Mouse (Mus musculus) E14TG2a.4 (cell line): ENCODE data around the gene Wwox.

Source experiments
- H3K27me3 ChIP-seq: 2 replicates; pipeline ENCODE4 v1.6.1; 2014; ENCODE audit warnings: low read length, control low read depth; ENCODE audit not compliant: insufficient read depth
- H3K36me3 ChIP-seq: 2 replicates; pipeline ENCODE4 v1.6.1; 2014; ENCODE audit warnings: low read length, control low read depth; ENCODE audit not compliant: insufficient read depth
- H3K4me1 ChIP-seq: replicated peaks from 2 replicates; pipeline ENCODE4 v1.6.1; 2014; ENCODE audit warnings: low read depth, low read length, control low read depth
- H3K4me3 ChIP-seq: replicated peaks from 2 replicates; pipeline ENCODE4 v1.5.1; 2014; ENCODE audit warnings: mild to moderate bottlenecking, low read length
- H3K9me3 ChIP-seq: 2 replicates; pipeline ENCODE4 v1.6.1; 2014; ENCODE audit warnings: low read length, control low read depth
- CTCF ChIP-seq: conservative IDR thresholded peaks from 2 replicates; pipeline ENCODE4 v1.5.1; 2014; ENCODE audit warnings: low read length
- NANOG ChIP-seq: IDR thresholded peaks from 2 replicates; pipeline ENCODE4 v1.6.1; 2014; ENCODE audit warnings: borderline replicate concordance, low read length, mixed read lengths
- POU5F1 ChIP-seq: IDR thresholded peaks from 2 replicates; pipeline ENCODE4 v1.6.1; 2014; ENCODE audit warnings: low read length, borderline replicate concordance

Gene Wwox

DNA sequence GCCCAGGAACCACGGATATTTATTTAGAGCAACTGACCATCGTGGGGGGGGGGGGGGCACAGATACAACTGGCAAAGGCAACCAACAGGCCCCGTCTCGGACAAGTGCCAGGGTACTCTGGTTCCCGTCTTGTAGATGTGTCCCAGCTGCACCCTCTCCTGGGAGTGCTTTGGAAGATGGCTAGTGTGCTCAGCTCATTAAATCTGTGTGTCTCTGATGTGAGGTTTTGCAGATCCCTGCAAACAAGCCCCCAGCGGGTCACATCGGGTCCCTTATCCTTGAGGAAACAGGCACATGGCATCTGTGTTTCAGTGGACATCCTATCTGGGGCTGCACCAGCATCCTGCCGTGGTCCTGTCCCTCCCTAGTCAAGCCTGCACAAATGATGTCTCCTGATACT lies 336.1 kb downstream of the Wwox start:
- Histone ChIP-seq H3K36me3 (no peaks in the 10 kb centered on the region), H3K9me3 (peaks cover 13% of the 10 kb centered on the region), H3K4me3 (no peak overlapping the region), H3K4me1 (peaks cover 12% of the 10 kb centered on the region; the same call in 1 of the 2 replicates), H3K27me3 (no peaks in the 10 kb centered on the region)
- TF ChIP-seq POU5F1 (no peak), CTCF (no peak), NANOG (no peak)

DNA sequence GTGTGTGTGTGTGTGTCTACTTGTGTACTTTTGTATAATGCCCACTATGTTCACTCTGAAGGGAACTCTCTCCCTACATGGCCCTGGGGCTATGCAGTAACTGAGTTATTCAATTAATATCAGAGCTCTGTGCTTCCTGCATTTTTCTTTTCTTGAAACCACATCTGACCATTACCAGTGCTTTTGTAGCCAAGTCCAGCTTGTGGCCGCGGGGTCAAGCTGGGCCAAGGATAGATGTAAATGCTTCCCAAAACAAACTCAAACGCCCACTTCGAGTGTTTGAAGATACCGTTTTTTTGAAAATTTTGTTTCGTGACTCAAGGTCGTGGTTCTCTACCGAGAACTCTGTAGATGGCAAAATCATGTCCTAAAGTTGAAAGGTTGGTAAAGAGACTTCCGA lies 337.2 kb downstream of the Wwox start:
- H3K36me3 ChIP-seq: no peaks in the 10 kb centered on the region
- H3K4me1 ChIP-seq: peaks cover 12% of the 10 kb centered on the region; the same call in 1 of the 2 replicates
- no peak for TF ChIP-seq NANOG
- no peak for TF ChIP-seq CTCF
- no peak for TF ChIP-seq POU5F1
- H3K4me3 ChIP-seq: no peak overlapping the region
- peaks cover 9% of the 10 kb centered on the region for H3K9me3 ChIP-seq
- H3K27me3 ChIP-seq: no peaks in the 10 kb centered on the region

DNA sequence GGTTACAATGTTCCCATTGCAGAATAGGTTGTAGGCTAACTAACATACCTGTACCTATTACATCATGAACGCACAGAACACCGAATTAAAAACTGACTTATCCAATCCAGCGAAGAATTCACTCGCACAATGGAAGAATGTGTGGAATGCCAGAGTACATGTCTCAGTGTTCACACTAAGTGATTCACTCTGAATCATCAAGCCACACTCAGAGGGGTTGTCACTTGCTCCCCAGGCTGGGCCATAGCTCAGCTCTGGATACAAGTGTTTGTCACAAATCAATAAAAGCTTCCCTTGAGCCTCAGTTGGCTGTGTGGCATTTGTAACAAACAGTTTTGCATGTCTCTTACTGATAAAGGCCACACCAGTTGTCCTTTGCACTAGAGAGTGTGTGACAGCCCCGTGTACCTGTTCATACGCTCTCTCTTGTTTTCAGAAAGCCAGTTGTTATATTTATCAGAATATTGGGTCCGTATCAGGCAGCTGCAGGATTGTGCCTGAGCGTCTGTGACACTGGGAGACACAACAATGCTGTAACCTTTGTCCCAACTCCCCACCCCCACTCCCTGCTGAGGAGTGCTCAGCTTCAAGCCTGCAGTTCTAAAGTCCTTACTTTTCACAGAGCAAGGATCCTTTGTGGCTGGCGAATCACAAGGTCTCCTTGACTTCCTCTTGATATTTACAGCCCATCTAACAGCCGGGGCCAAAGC lies 338.0 kb downstream of the Wwox start:
- H3K27me3 ChIP-seq: no peaks in the 10 kb centered on the region
- TF ChIP-seq NANOG (no peak), CTCF (no peak), POU5F1 (no peak)
- H3K9me3 ChIP-seq: peaks cover 5% of the 10 kb centered on the region
- no peak overlapping the region for H3K4me3 ChIP-seq
- no peaks in the 10 kb centered on the region for H3K36me3 ChIP-seq
- H3K4me1 ChIP-seq: peaks cover 12% of the 10 kb centered on the region; the same call in 1 of the 2 replicates

DNA sequence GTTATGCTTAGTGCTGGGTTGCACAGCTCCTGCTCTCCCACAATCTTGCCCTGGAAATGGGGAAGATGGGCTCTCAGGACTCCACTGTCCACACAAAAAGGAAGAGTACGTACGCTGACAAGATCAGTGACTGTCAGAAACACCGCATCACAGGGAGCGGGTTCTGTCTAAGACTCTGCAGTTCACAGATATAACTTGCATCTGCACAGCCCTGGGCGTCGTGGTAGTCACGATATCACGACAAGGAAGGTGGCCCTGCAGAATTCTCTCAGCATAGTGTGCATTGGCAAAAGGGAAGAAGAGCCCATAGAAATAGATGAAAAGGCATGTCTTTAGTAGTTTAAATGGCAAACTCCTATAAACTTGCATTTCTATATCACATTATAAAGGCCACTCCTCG lies 339.5 kb downstream of the Wwox start:
- H3K9me3 ChIP-seq: peaks cover 6% of the 10 kb centered on the region
- H3K36me3 ChIP-seq: no peaks in the 10 kb centered on the region
- TF ChIP-seq NANOG (no peak), CTCF (no peak), POU5F1 (no peak)
- no peaks in the 10 kb centered on the region for H3K27me3 ChIP-seq
- H3K4me1 ChIP-seq: peaks cover 12% of the 10 kb centered on the region; the same call in 1 of the 2 replicates
- no peak overlapping the region for H3K4me3 ChIP-seq

DNA sequence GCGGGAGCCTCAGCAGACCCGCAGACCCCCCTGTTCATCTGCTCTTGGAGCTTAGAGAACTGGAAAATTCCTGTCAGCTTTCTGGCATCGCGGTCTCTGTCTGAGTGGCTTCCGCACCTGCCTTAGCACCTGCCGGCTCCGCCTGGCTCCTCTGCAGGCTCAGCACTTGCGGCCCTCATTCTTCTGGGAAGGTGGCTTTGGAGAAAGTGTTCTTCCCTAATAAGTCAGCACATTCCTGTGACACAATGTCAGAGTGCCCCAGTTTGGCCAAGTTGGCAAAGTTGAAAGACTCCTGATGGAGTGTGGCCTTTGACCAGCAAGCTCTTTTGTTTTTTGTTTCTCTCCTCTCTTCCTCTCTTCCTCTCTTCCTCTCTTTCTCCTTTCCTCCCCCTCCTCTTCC lies 343.9 kb downstream of the Wwox start:
- Histone ChIP-seq H3K9me3 (peaks cover 6% of the 10 kb centered on the region), H3K4me1 (0 out of 2 replicates have a peak, but pooled peaks cover 4% of the 10 kb centered on the region), H3K4me3 (no peak overlapping the region), H3K36me3 (no peaks in the 10 kb centered on the region), H3K27me3 (no peaks in the 10 kb centered on the region)
- TF ChIP-seq POU5F1 (no peak), NANOG (no peak), CTCF (no peak)

DNA sequence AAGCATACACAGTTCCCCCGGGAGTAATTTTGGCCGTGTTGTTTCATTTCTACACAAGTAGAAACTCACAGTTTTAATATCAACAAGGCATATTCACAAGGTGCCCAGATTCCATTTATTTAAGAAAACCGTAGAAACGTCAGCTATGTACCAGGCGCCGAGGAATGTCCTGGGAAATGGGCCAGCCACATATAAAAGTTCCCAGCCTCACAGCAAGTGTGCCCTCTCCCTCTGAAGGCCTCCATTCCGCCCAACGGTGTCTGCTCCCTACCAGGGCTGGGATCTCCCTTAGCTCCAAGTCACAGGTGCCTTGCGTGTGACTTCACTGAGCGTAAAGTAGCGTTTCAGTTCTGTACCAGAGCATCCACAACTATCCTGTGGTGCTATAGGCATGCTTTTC lies 346.4 kb downstream of the Wwox start:
- H3K4me3 ChIP-seq: no peak overlapping the region
- no peak for TF ChIP-seq NANOG
- TF ChIP-seq POU5F1: no peak
- no peak for TF ChIP-seq CTCF
- no peaks in the 10 kb centered on the region for H3K36me3 ChIP-seq
- H3K9me3 ChIP-seq: peaks cover 6% of the 10 kb centered on the region
- 0 out of 2 replicates have a peak, but pooled peaks cover 3% of the 10 kb centered on the region for H3K27me3 ChIP-seq
- H3K4me1 ChIP-seq: 0 out of 2 replicates have a peak, but pooled peaks cover 4% of the 10 kb centered on the region

DNA sequence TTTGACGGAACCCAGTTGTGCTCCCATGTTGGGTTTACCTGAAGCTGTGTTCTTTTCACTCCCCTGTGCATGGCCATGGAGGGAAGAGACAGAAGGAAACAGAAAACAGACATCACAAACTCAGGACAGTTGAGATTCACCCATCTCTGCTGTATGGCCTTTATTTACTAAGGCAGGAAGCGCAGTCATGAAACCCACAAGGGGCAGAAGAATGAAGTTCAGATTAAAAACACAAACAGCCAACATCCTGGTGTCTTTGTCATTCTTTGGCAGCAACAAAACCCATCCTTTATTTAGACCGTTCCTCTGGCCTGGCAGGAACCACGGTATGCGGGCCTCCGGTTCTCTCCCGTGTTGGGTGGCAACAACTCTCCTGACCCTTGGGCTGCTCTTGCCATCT lies 350.2 kb downstream of the Wwox start:
- no peak for TF ChIP-seq CTCF
- TF ChIP-seq NANOG: no peak
- no peak for TF ChIP-seq POU5F1
- Histone ChIP-seq H3K36me3 (no peaks in the 10 kb centered on the region), H3K4me3 (no peak overlapping the region)

DNA sequence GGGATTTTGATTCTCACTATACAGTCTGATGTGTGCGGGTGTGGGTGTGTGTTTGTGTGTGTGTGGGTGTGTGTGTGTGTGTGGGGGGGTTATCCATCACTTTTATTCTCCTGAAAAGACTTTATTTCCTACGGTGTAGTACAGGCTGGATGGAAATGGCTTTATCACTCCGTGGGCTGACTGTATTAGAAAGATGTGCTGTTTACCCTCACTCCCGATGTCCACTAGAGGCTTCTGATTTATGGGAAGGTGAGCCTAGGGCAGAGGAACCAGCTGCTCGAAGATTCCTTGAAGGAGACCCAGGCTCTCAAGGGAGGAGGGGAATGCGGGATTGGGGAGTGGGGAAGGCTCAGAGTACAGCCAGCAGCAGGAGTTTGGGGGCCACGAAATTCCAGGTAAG lies 351.3 kb downstream of the Wwox start:
- Histone ChIP-seq H3K4me3 (no peak overlapping the region), H3K4me1 (0 out of 2 replicates have a peak, but pooled peaks cover 4% of the 10 kb centered on the region), H3K27me3 (peaks cover 15% of the 10 kb centered on the region; the same call in 1 of the 2 replicates), H3K36me3 (no peaks in the 10 kb centered on the region), H3K9me3 (no peaks in the 10 kb centered on the region)
- TF ChIP-seq CTCF (no peak), POU5F1 (no peak), NANOG (no peak)

More for the DNA sequence above, 350.2 kb downstream of the Wwox start:
- peaks cover 13% of the 10 kb centered on the region; the same call in 1 of the 2 replicates for H3K27me3 ChIP-seq
- H3K9me3 ChIP-seq: no peaks in the 10 kb centered on the region
- H3K4me1 ChIP-seq: 0 out of 2 replicates have a peak, but pooled peaks cover 4% of the 10 kb centered on the region

DNA sequence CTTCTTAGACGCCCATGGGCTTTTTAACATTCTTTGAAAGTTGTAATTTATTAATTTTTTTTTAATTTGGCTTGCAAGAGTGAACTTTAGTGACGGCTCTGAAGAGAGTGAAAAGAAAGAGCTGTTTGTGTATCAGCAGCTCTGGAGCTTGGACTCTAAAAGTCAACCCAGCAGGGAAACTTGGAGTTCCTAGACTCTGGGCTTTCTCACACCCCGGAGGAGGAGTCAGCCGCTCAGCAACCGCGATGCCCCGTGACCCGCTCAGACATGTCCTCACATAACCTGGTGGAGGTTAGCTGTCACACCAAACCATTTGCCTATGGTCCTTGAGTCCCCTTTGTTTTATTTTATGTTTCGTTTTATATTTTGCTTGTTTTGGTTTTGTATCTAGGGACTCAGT lies 354.2 kb downstream of the Wwox start:
- Histone ChIP-seq H3K4me3 (no peak overlapping the region), H3K9me3 (no peaks in the 10 kb centered on the region)
- TF ChIP-seq CTCF: no peak

More for the DNA sequence above, 354.2 kb downstream of the Wwox start:
- H3K4me1 ChIP-seq: peaks cover under 1% of the 10 kb centered on the region; the same call in 1 of the 2 replicates
- H3K36me3 ChIP-seq: no peaks in the 10 kb centered on the region
- peaks cover 20% of the 10 kb centered on the region; the same call in 1 of the 2 replicates for H3K27me3 ChIP-seq
